Mouse (Mus musculus): ENCODE measurements around the gene Pou5f1.

Pou5f1 gene

GRCm38 (mm10) chr17:35512916-35513626 lies 7.3 kb downstream of the Pou5f1 start:
- DNase-seq (ENCODE audit: low read depth, low spot score) = peak; percentile 30

- DNase-seq (ENCODE audit: low read depth, low spot score) = peak; percentile 71
Measured at GRCm38 (mm10) chr17:35513886-35514285, 8.1 kb downstream of the Pou5f1 start.

GRCm38 (mm10) chr17:35514756-35515155 lies 8.9 kb downstream of the Pou5f1 start:
- DNase-seq (ENCODE audit: low read depth, low spot score) = no peak

DNA sequence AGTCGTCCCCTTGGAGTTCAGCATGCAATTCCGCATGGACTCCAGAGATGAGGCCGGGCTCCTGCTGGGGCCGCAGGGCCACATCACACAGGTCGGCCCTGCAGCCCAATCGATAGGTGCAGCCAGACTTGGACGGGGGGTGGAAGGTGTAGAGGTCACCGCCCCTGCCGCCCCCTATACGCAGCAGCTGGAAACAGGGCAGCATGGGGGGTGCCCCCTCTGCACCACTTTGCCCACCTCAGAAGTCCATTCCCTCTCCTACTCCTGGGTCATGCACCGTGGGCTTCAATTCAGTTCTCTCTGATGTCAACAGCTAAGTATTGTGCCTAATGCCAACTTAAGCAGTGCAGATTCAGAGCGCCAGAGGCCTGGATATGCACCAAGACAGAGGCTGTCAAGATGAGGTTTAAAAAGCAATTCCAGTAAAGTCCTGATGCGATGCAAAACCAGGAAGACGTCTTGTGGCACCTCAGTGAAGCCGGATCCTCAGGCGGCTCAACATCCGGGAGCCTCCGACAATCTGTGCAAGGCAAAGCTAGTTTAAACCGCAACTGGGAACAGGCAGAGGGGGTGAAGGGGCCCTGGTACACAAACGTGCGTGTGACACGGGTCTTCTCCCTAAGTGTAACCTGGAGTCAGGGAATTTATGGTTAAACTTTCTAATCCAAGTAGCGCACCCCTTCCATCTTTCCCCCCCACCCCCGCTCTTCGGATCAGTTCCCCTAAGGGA lies 10.3 kb downstream of the Pou5f1 start:
- peak; percentile 61 for DNase-seq (ENCODE audit: low read depth, low spot score)

DNA sequence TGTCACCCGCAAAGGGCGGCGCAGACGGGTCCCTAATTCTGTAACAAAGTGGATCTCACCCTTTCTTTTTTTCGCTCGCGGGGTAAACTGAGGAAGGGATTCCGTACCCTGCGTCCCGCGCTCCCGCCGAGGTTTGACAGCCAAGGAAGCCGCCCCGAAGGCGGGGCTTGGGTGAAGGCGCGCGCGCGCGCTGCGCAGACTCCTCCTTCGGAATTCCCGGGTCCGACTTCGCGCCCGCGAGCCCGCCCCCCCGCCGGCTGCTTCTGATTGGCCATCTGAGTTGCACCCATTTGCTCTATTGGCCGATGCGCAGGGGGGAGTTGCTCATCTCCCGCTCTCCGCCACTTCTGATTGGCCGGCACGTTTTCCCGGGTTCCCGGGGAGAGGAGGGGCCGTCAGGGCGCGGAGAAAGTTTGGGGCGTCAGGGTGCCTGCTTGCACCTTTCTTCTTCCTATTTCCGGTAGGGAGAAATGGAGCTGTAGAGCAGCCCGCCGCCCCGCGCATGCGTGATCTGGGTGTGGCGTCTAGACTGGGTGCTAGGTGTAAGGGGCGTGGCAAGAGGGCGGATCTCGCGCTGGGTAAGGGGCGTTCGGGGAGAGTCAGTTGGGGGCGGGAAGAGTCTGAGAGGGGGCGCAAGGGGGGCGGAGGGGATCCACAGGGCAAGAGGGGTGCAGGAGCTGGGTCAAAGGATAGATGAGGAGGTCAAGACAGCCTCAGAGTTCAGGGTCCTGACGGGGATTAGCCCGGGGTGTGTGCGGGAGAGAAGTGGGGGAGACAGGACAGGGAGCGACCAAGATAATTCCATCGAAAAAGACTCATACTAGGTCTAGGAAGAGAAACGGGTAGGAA lies 11.1 kb downstream of the Pou5f1 start, which contains the start of the genes Tcf19 and Cchcr1:
TSS of gene Tcf19 (minus strand) at position 173 of the 849 bp plus-strand sequence.
TSS of gene Cchcr1 (plus strand) at position 449 of the 849 bp plus-strand sequence.
- DNase-seq (ENCODE audit: low read depth, low spot score) = peak; percentile 98

- DNase-seq (ENCODE audit: low read depth, low spot score) = no peak
Measured at GRCm38 (mm10) chr17:35517526-35517925, 11.7 kb downstream of the Pou5f1 start.

DNA sequence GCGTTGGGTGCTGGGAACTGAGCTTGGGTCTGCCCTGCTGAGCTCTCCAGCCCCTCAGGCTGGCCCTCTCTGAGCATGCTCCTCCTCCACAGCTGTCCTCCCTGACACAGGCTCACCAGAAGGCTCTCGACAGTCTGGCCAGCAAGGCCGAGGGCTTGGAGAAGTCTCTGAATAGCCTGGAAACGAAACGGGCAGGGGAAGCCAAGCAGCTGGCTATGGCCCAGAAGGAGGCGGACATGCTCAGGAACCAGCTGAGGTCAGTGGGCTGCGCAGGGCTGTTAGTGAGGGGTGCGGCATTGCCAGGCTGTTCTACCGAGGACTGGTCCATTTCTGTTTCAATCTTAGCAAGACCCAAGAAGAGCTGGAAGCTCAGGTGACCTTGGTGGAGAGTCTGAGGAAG lies 18.5 kb downstream of the Pou5f1 start:
- DNase-seq (ENCODE audit: low read depth, low spot score) = no peak

- DNase-seq (ENCODE audit: low read depth, low spot score) = peak; percentile 40
Measured at GRCm38 (mm10) chr17:35526644-35527043, 20.8 kb downstream of the Pou5f1 start.

GRCm38 (mm10) chr17:35532360-35532759 lies 26.5 kb downstream of the Pou5f1 start:
- no peak for DNase-seq (ENCODE audit: low read depth, low spot score)

DNA sequence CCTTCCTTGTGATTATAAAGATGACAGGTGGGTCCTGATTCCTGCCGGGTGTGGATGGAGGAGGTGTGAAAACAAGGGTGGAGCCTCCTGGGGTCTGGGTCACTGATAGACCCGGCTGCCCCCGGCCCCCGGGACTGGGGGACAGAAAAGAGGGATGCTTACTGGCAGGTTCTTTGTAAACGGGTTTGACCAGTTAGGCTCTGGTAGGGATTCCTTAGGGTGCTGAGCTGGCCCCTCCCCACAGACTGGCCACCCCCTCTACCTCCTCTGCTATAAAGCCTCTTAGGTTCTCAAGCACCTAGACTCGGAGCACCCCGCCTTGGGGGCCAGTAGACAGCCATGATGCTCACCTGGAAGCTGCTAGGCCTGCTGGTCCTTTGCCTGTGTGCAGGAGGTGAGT lies 27.1 kb downstream of the Pou5f1 start, which contains the start of gene Psors1c2:
TSS of gene Psors1c2 (plus strand) at position 301 of the 400 bp plus-strand sequence.
- no peak for DNase-seq (ENCODE audit: low read depth, low spot score)

GRCm38 (mm10) chr17:35534343-35534742 lies 28.5 kb downstream of the Pou5f1 start:
- DNase-seq (ENCODE audit: low read depth, low spot score) = peak; percentile 70

- DNase-seq (ENCODE audit: low read depth, low spot score) = no peak
Measured at GRCm38 (mm10) chr17:35537421-35537820, 31.6 kb downstream of the Pou5f1 start.

GRCm38 (mm10) chr17:35538476-35538875 lies 32.7 kb downstream of the Pou5f1 start:
- DNase-seq (ENCODE audit: low read depth, low spot score) = no peak

DNA sequence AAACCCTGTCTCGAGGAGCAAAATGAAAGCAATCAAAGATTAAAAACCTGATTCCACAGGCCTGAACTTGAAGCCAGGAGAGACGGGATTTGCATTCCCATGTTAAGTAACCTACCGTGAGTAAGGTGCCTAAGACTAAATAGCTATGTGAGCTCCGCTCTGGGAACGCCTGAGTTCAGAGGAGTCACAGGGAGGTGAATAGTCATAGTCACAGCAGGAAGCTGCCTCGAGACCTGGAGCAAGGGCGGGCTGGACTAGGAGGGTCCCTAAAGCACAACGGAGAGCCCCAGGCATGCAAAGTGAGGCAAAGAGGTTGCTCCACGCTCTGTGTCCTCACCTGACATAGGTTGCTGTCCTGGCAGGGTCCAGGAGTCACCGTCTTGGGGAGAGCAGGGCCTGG lies 33.7 kb downstream of the Pou5f1 start:
- DNase-seq (ENCODE audit: low read depth, low spot score) = no peak

DNA sequence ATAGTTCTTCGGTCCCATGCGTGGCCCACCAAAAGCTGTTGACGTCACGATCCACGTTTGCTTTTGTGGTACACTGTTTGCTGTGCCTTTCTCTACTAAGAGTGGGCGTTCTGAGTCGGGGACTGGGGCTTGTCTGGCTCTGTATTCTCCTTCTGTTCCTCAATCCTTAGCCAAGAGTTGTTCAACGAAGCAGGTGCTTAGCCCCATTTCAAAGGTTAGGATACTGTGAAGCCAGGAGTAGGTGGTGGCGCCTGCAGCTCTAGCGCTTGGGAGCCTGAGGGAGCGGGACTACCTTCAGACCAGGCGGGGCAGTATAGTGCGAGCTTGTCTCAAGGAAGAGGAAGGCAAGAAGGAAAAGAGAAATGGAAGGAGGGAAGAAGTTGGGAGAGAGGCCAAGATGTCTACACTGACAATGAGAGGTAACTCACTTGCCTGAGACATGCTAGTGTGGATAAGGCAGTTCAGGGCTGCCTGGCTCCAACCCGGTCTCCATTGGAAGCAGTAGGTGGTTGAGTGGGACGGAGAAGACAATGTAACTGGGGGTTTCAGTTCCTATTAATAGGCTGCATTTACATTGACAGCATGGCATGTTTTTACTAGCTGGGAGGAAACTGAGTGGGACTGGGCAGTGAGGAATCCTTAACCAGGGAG lies 37.1 kb downstream of the Pou5f1 start:
- no peak for DNase-seq (ENCODE audit: low read depth, low spot score)

DNA sequence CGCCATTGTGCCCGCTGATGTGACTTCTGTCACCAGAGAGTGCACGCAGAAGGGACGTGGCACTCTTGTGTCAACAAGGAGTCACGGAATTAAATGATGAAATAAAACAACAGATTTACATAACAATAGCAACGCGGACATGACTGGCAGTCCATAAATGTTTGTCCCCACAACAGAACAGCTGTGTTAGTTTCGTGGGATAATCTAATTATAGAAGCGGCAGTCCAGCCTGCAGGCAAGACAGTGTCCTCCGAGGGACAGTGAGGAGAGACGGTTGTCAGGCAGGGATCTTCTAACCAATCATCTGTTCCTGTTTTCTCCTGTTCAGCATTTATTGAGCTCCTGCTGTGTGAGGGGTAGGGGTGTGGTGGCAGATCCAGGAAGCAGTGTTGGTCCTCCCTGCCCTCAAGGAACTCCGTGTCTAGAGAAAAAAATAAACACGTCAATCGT lies 37.6 kb downstream of the Pou5f1 start:
- no peak for DNase-seq (ENCODE audit: low read depth, low spot score)

DNA sequence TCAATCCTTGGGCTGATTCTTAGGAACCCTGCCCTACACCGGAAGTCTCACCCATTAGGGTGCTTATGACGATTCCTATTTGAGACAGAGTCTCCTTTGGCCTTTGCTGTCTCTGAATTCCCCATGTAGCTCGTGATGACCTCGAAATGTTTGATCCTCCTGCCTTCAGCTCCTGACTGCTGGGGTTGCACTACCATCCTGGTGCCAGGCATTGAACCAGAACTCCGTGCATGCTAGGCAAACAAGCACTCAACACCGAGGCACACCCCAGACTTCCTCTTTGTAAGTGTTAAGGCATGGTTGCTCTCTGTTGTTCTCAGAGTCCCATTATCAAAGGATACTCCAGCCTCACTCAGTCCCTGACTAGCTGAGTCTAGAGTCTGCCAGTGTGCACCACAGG lies 38.2 kb downstream of the Pou5f1 start:
- DNase-seq (ENCODE audit: low read depth, low spot score) = no peak

DNA sequence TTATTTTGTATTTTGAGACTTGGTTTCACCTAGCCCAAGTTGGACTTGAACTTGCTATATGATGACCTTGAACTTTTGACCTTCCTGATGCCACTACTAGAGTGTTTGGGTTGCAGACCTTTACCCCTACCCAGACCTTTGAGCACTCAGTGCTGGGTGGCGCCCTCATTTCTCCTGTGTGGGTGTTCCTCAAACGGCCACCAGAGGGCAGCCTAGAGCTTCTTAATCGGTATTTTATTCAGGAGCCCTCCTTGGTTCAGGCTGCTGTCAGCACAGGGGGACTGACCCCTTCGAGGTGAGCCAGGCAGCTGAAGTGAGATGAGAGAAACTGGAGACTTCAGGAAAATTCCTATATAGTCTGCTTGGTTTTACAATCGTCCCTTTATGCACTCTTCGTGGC lies 38.9 kb downstream of the Pou5f1 start:
- DNase-seq (ENCODE audit: low read depth, low spot score) = peak; percentile 40

GRCm38 (mm10) chr17:35547465-35547864 lies 41.6 kb downstream of the Pou5f1 start:
- no peak for DNase-seq (ENCODE audit: low read depth, low spot score)

- DNase-seq (ENCODE audit: low read depth, low spot score) = no peak
Measured at GRCm38 (mm10) chr17:35548636-35549035, 42.8 kb downstream of the Pou5f1 start.

GRCm38 (mm10) chr17:35549437-35550142 lies 43.8 kb downstream of the Pou5f1 start:
- DNase-seq (ENCODE audit: low read depth, low spot score) = no peak

All from CD4-positive helper T cell, adult 2 months (primary cell).